Mouse (Mus musculus): ENCODE measurements at regions not wholly inside any gene's neighbourhood (a gene's known extent, or its start where the extent isn't known, plus 50 kb on each side); places are given as distances from the start of the nearest gene placed in this dataset.

GRCm38 (mm10) chr8:93697206-93697605 is 112.6 kb upstream of the Gnao1 start:
- no peak for ATAC-seq
- WGBS = 61% methylated on average over 7 of the region's 7 CpGs
- Histone ChIP-seq H3K9ac (ENCODE audit: low read depth, low read length) (no peak overlapping the region), H3K4me3 (ENCODE audit: low read depth, low read length) (no peak overlapping the region), H3K4me1 (replicated peaks; ENCODE audit: control insufficient read depth, insufficient read depth, low read length) (no peaks in the 10 kb centered on the region), H3K27ac (ENCODE audit: low read depth, low read length) (no peak overlapping the region), H3K36me3 (ENCODE audit: control insufficient read depth, insufficient read depth) (no peaks in the 10 kb centered on the region), H3K4me2 (replicated peaks; ENCODE audit: low read depth) (no peak overlapping the region), H3K27me3 (replicated peaks; ENCODE audit: control insufficient read depth, insufficient read depth, low read length) (no peaks in the 10 kb centered on the region), H3K9me3 (ENCODE audit: control insufficient read depth) (no peaks in the 10 kb centered on the region)
- TF ChIP-seq CTCF (IDR thresholded peaks at IDR 0.05; ENCODE audit: low read depth) = no peak

GRCm38 (mm10) chr8:93698508-93698907 is 111.3 kb upstream of the Gnao1 start:
- Histone ChIP-seq H3K4me1 (replicated peaks; ENCODE audit: control insufficient read depth, insufficient read depth, low read length) (no peaks in the 10 kb centered on the region), H3K27me3 (replicated peaks; ENCODE audit: control insufficient read depth, insufficient read depth, low read length) (no peaks in the 10 kb centered on the region), H3K4me3 (ENCODE audit: low read depth, low read length) (no peak overlapping the region), H3K27ac (ENCODE audit: low read depth, low read length) (no peak overlapping the region), H3K36me3 (ENCODE audit: control insufficient read depth, insufficient read depth) (no peaks in the 10 kb centered on the region), H3K9ac (ENCODE audit: low read depth, low read length) (no peak overlapping the region), H3K4me2 (replicated peaks; ENCODE audit: low read depth) (no peak overlapping the region), H3K9me3 (ENCODE audit: control insufficient read depth) (no peaks in the 10 kb centered on the region)
- no peak for ATAC-seq
- 86% methylated on average over 3 of the region's 3 CpGs for WGBS
- no peak for TF ChIP-seq CTCF (IDR thresholded peaks at IDR 0.05; ENCODE audit: low read depth)

GRCm38 (mm10) chr8:93701391-93701790 is 108.4 kb upstream of the Gnao1 start:
- TF ChIP-seq CTCF (IDR thresholded peaks at IDR 0.05; ENCODE audit: low read depth) = no peak
- Histone ChIP-seq H3K4me3 (ENCODE audit: low read depth, low read length) (no peak overlapping the region), H3K9me3 (ENCODE audit: control insufficient read depth) (no peaks in the 10 kb centered on the region), H3K27me3 (replicated peaks; ENCODE audit: control insufficient read depth, insufficient read depth, low read length) (no peaks in the 10 kb centered on the region), H3K36me3 (ENCODE audit: control insufficient read depth, insufficient read depth) (no peaks in the 10 kb centered on the region), H3K4me1 (replicated peaks; ENCODE audit: control insufficient read depth, insufficient read depth, low read length) (no peaks in the 10 kb centered on the region), H3K9ac (ENCODE audit: low read depth, low read length) (no peak overlapping the region), H3K4me2 (replicated peaks; ENCODE audit: low read depth) (no peak overlapping the region), H3K27ac (ENCODE audit: low read depth, low read length) (no peak overlapping the region)
- no peak for ATAC-seq
- 67% methylated on average over 3 of the region's 3 CpGs for WGBS

- Histone ChIP-seq H3K36me3 (ENCODE audit: control insufficient read depth, insufficient read depth) (no peaks in the 10 kb centered on the region), H3K4me2 (replicated peaks; ENCODE audit: low read depth) (no peak overlapping the region), H3K4me1 (replicated peaks; ENCODE audit: control insufficient read depth, insufficient read depth, low read length) (no peaks in the 10 kb centered on the region), H3K27ac (ENCODE audit: low read depth, low read length) (no peak overlapping the region), H3K9me3 (ENCODE audit: control insufficient read depth) (no peaks in the 10 kb centered on the region), H3K27me3 (replicated peaks; ENCODE audit: control insufficient read depth, insufficient read depth, low read length) (peaks cover 4% of the 10 kb centered on the region; the same call in 1 of the 2 replicates), H3K9ac (ENCODE audit: low read depth, low read length) (no peak overlapping the region), H3K4me3 (ENCODE audit: low read depth, low read length) (no peak overlapping the region)
- TF ChIP-seq CTCF (IDR thresholded peaks at IDR 0.05; ENCODE audit: low read depth) = no peak
- WGBS = 90% methylated on average over 3 of the region's 3 CpGs
- no peak for ATAC-seq
Measured at GRCm38 (mm10) chr8:93712066-93712706, 97.6 kb upstream of the Gnao1 start.

- TF ChIP-seq CTCF (IDR thresholded peaks at IDR 0.05; ENCODE audit: low read depth) = no peak
- H3K4me2 ChIP-seq (replicated peaks; ENCODE audit: low read depth) = no peak overlapping the region
- H3K4me1 ChIP-seq (replicated peaks; ENCODE audit: control insufficient read depth, insufficient read depth, low read length) = no peaks in the 10 kb centered on the region
- no peak for ATAC-seq
- no peak overlapping the region for H3K27ac ChIP-seq (ENCODE audit: low read depth, low read length)
- no peak overlapping the region for H3K9ac ChIP-seq (ENCODE audit: low read depth, low read length)
- H3K27me3 ChIP-seq (replicated peaks; ENCODE audit: control insufficient read depth, insufficient read depth, low read length) = peaks cover 4% of the 10 kb centered on the region; the same call in 1 of the 2 replicates
- no peaks in the 10 kb centered on the region for H3K9me3 ChIP-seq (ENCODE audit: control insufficient read depth)
- H3K36me3 ChIP-seq (ENCODE audit: control insufficient read depth, insufficient read depth) = no peaks in the 10 kb centered on the region
- no peak overlapping the region for H3K4me3 ChIP-seq (ENCODE audit: low read depth, low read length)
- WGBS = 81% methylated on average over 2 of the region's 2 CpGs
Measured at GRCm38 (mm10) chr8:93713221-93713620, 96.5 kb upstream of the Gnao1 start.

- H3K4me1 ChIP-seq (replicated peaks; ENCODE audit: control insufficient read depth, insufficient read depth, low read length) = no peaks in the 10 kb centered on the region
- no peak overlapping the region for H3K4me3 ChIP-seq (ENCODE audit: low read depth, low read length)
- H3K9ac ChIP-seq (ENCODE audit: low read depth, low read length) = no peak overlapping the region
- H3K27me3 ChIP-seq (replicated peaks; ENCODE audit: control insufficient read depth, insufficient read depth, low read length) = no peaks in the 10 kb centered on the region
- H3K27ac ChIP-seq (ENCODE audit: low read depth, low read length) = no peak overlapping the region
- H3K36me3 ChIP-seq (ENCODE audit: control insufficient read depth, insufficient read depth) = no peaks in the 10 kb centered on the region
- TF ChIP-seq CTCF (IDR thresholded peaks at IDR 0.05; ENCODE audit: low read depth) = no peak
- no peak overlapping the region for H3K4me2 ChIP-seq (replicated peaks; ENCODE audit: low read depth)
- ATAC-seq = no peak
- 75% methylated on average over 15 of the region's 15 CpGs for WGBS
- no peaks in the 10 kb centered on the region for H3K9me3 ChIP-seq (ENCODE audit: control insufficient read depth)
Measured at GRCm38 (mm10) chr8:93724896-93725489, 84.8 kb upstream of the Gnao1 start.

All from intestine, postnatal 0 days (tissue).